Mouse (Mus musculus) yolk sac, embryonic 10.5 days (tissue): ENCODE results near the gene Zfp128.
"Not testable (repeated sequence)": the region's sequence is repeated elsewhere in the genome, so short reads cannot be mapped to it uniquely, and the experiment has no call there.

Source experiments
- DNase-seq: peaks from one replicate; pipeline ENCODE4 v3.0.0-alpha.2; 2017; ENCODE audit warnings: low spot score

Zfp128 gene

GRCm38 (mm10) chr7:12921705-12922465 lies 40.9 kb downstream of the Zfp128 start, which contains the start of gene Rps5:
TSS of gene Rps5 (plus strand) at chr7:12922290.
- DNase-seq, result peak; percentile 98

- DNase-seq, result no peak
These were observed 41.8 kb downstream of the Zfp128 start for GRCm38 (mm10) chr7:12922729-12923128.

GRCm38 (mm10) chr7:12926316-12926715 lies 45.3 kb downstream of the Zfp128 start:
- DNase-seq, result no peak

GRCm38 (mm10) chr7:12927191-12927680 lies 46.3 kb downstream of the Zfp128 start, which contains the start of gene Rnf225:
TSS of gene Rnf225 (plus strand) at chr7:12927416.
- peak; percentile 72 for DNase-seq

GRCm38 (mm10) chr7:12927693-12928589 lies 47.0 kb downstream of the Zfp128 start:
- peak; percentile 31 for DNase-seq

- DNase-seq, result no peak
These were observed 52.7 kb downstream of the Zfp128 start for GRCm38 (mm10) chr7:12933615-12934140.

GRCm38 (mm10) chr7:12934808-12935207 lies 53.8 kb downstream of the Zfp128 start:
- DNase-seq, result no peak

- DNase-seq, result not testable (repeated sequence)
These were observed 56.4 kb downstream of the Zfp128 start for GRCm38 (mm10) chr7:12937254-12937803.

GRCm38 (mm10) chr7:12940599-12940998 lies 59.6 kb downstream of the Zfp128 start:
- DNase-seq, result no peak
